Mouse (Mus musculus): ENCODE measurements around the gene Hecw2.

- TF ChIP-seq TAL1 (conservative IDR thresholded peaks at IDR 0.05; ENCODE audit: low read depth, low read length) (no peak), CTCF (IDR thresholded peaks at IDR 0.05; ENCODE audit: low read depth, low read length) (no peak), GATA1 (IDR thresholded peaks at IDR 0.05; ENCODE audit: borderline replicate concordance, low read length) (no peak), POLR2AphosphoS5 (IDR thresholded peaks at IDR 0.05; ENCODE audit: insufficient replicate concordance, low read depth, low read length) (no peak), GATA2 (IDR thresholded peaks at IDR 0.05; ENCODE audit: borderline replicate concordance, low read depth, low read length) (no peak)
Measured at GRCm38 (mm10) chr1:54153216-54153786, 41.7 kb downstream of the Hecw2 start.

Data from G1E (cell line).